Mouse (Mus musculus): ENCODE measurements at regions not wholly inside any gene's neighbourhood (a gene's known extent, or its start where the extent isn't known, plus 50 kb on each side); places are given as distances from the start of the nearest gene placed in this dataset.

GRCm38 (mm10) chr1:125488915-125489730, 53.6 kb upstream of the Actr3 start:
- DNase-seq (ENCODE audit: low read depth, low spot score) = no peak

GRCm38 (mm10) chr1:125491014-125491413, 55.5 kb upstream of the Actr3 start:
- DNase-seq (ENCODE audit: low read depth, low spot score) = no peak

DNA sequence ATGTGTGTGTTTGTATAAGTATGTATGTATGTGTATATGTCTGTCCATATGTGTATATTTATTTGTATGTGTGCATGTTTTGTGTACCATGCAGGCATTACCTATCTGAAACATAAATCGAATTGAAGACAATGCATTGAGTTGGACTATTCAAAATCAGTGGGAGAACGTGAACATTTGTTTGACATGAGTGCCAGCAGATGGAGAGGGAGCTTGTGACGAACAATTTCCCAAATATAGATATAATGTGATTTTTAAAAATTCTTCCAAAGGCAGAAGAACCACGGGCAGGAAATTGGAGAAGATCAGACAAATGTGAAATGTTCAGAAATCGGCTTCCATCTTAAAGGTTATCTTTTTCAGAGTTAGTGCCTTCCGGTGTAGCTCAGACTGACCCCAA, 59.1 kb upstream of the Actr3 start:
- DNase-seq (ENCODE audit: low read depth, low spot score) = no peak

DNA sequence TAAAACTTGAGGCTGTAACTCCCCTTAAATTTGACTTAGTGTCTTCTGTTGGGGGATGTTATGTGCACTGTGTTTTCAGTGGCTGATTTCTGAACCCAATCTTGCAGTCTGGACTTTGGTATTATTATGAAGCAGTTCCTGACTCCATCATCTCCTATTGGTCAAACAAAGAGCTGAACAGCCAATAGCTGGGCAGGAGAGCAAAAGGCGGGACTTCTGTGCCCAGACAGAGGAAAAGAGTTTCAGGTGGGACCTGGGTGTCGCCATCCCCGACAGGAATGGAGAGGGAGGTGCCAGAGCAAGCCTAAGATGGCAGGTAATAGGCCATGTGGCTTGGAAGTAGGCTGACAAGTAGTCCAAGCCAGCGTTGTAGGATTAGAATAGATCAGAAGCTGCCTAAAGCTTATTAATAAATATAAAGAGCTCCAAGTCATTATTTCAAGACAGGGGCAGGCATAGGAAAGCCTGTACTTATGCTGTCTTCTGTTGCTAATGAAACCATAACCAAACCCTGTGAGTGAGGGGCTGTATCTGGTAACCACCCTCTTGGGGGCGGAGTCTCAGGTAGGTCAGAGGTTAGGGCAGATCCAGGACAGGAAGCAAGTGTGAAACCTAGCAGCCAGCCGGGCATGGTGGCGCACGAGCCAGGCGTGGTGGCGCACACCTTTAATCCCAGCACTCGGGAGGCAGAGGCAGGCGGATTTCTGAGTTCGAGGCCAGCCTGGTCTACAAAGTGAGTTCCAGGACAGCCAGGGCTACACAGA, 60.0 kb upstream of the Actr3 start:
- DNase-seq (ENCODE audit: low read depth, low spot score) = no peak

DNA sequence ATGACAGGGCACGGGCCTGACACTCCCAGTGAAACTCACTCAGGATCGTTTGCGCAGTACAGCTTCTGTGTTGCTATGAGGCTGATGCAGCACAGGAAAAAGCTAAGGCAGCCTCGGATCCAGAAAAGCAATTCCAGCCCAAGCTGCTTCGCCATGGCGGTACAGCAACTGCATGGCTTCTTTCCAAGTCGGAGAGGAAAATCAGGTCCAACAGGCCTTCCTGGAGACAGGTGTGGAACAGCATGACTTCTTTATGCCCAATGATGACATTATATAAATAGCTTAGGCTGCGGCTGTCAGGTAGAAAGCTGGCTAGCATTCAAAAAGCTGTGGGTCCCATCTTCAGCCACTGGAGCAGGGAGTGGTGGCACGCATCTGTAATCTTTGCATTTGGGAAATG, 61.5 kb upstream of the Actr3 start:
- no peak for DNase-seq (ENCODE audit: low read depth, low spot score)

DNA sequence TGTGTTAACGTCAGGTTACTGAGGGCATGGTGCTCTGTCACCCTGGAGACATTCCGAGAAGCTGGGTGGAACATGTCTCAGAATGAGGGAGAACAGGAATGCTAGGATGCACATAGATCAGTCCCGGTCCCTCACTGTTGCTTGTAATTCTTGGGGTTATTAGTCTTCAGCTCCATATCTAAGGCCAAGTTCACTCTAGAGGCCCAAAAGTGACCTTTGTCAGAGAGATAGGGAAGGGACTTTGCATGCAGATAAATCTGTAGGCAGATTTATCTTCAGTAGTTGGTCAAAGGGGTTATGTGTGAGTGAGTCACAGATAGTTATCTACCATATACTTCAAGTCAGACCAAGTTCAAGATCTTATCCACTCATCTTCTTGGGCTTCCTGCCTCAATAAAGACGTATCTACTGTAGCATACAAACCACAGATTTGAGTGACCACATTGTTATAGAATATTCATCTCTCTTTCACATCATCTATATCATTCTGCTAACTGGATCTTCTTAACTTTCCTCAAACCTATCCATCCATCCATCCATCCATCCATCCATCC, 58.4 kb upstream of the Slc35f5 start:
- no peak for DNase-seq (ENCODE audit: low read depth, low spot score)

DNA sequence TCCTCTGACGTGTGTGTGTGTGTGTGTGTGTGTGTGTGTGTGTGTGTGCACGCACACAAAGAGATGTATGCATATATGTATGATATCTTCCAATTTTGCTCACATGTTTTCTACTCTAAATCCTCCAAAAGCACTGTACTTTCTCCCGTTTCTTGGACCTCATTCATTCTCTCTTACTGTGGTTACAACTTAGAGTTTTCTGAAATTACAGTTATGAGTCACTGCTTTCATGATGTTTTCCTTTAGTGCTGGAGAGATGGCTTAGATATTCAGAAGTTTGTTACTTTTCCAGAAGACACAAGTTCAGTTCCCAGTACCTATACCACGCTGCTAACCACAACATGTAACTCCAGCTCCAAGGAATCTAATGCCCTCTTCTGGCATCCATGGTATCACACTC, 56.5 kb upstream of the Slc35f5 start:
- peak; percentile 31 for DNase-seq (ENCODE audit: low read depth, low spot score)

GRCm38 (mm10) chr1:125507786-125508514, 52.4 kb upstream of the Slc35f5 start:
- peak; percentile 95 for DNase-seq (ENCODE audit: low read depth, low spot score)

GRCm38 (mm10) chr1:125508594-125509257, 51.7 kb upstream of the Slc35f5 start:
- DNase-seq (ENCODE audit: low read depth, low spot score) = peak; percentile 90

All from 3T3-L1 (cell line).